Mouse (Mus musculus) left cerebral cortex, adult 9 months (tissue): ENCODE data around the gene Pcsk6.
A peak's percentile ranks its signal among the peaks of the same experiment; 100 is the strongest.

Experiments
- DNase-seq, 2 experiments: peaks; one replicate each; pipeline ENCODE4 v3.0.0; 2022; ENCODE audit warnings: low spot score in 2 of 2

The Pcsk6 gene

GRCm38 (mm10) chr7:65940988-65941387, 79.5 kb downstream of the Pcsk6 start:
- DNase-seq, result no peak

DNA sequence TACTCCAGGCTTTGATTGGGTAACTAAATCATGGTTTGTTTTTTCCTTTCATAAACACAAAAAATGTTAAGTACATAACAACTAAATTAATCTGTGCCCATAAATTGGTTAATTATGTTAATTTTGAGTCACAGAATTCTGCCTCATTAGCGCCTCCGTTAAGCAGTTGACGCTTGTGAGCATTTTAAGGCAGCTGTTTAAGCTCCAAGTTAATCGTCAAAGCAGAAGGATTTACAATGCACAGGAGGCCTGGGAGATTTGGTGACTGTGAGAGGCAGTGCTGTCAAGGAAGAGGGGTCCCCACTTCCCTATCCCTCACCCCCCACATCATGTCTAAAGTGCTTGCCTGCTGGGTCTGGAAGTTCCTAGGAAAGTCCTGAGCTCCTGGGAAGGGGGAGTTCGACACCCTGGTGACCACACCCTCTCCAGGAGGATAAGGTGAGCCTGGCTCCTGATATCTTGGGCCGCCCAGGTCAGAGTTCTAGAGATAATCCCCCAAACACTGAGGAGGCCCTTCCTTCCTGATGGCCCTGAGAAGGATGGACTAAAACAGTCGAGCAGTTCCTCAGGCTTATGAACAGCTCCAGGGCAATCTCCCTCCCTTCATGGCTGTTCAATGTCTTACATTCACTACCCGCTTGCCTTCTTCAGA, 83.9 kb downstream of the Pcsk6 start:
- no peak for DNase-seq

DNA sequence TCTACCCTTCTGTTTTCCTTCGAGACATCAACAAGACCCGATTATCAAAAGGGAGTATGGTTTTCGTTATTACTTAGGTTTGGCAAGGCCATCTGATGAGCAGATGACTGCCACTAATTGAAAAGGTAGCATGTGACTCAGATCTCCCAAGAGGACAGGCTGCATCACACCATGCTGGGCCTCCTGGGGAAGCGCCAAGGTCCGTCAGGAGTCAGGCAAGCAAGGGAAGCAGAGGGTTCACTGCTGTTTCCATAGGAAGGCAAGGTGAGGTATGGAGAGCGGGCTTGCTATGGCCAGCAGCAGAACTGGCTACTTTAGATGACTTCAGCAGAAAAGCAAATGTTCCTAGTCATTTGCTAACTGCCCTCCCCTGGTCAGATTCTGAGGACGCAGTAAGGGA, 84.9 kb downstream of the Pcsk6 start:
- DNase-seq, result no peak

DNA sequence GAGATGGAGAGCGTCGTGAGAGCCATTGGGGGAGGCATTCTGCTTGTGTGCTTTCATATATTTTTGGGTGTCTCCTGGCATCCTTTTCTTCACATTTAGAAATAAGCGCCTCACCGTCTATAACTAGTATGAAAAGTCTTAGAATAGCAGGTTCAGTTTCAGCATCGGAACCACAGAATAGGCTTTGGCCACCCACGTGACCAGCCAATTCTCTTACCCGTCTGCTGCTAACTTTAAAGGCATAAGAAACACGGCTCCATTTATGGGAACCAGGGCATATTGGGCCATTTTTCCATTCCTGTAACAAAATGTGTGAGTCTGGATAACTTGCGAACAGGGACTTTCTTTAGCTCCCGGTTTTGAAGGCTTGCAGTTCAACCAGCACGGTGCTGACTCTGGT, 87.4 kb downstream of the Pcsk6 start:
- DNase-seq, result no peak

DNA sequence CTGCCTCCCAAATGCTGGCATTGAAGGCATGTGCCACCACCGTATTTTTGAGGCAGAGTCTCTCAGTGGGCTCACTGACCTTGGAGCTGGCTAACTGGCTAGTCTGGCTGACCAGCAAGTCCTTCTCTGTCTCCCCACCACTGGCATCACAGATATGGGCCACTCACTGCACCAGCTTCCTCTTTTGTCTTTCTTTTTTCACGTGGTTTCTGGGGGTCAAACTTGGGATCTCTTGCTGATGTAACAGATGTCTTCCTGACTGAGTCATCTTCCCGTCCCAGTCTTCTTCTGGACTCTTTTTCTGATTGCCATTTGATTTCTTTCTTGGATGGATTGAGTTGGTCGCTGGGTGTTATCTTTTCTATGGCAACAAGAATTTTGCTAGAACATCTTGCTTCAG, 93.0 kb downstream of the Pcsk6 start:
- no peak for DNase-seq

DNA sequence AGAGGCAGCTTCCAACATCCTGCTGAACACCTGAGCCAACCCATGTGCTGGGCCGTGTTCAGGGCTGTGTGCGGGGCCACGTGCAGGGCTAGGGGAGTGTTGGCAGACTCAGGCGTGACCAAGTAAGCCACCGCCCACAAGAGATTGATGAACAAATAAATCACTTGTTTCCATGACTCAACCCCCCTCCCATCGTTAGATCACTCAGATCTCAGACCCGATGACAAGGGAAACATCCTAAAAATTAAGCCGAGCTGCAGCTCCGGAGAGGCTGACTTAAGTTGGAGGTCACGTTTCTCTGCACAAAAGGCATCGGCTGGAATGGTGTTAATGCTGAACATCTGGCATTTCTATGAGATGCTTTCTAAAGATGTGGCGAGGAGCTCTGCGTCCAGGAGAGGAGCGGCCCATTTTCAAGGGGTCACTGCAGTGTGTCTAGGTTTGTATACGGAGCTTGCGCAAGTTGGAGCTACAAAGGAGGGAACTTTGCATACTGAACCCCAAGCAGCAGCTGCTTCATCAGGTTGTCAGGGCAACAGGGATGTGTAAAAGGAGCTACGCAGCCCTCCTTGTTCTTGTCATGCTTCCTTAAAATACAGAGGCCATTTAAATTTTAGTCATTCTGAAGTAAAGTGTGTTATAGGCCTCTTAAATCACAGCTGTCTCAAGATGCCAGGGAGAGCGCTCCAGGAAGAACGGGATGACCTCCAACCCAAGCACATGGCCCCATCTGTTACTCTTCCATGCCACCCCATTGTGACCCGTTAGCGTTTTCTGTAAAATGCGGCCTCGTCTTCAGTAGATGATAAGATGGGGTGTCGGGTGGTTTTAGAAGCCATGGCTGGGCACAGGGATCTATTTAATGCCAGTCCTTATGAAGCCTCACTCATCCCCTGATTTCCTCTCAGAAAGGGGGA, 94.0 kb downstream of the Pcsk6 start:
- DNase-seq, result peak in 1 of 2 experiments; percentile 36

DNA sequence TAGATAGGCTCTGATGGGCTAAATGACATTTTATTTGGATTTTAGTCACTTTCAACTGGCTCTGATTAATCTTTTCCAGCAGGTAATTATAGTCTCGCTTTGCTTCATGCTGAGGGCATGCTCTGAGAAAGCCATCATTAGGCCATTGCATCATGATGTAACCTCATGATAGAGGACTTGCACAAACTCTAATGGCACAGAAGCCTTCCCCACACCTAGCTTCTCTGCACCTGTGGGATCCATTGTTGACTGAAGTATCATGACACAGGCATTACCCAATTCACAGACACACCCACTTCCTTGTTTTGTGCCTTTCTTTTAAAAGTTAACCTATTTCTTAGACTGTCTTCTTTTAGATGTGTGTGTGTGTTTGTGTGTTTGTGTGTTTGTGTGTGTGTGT, 95.7 kb downstream of the Pcsk6 start:
- DNase-seq, result no peak

DNA sequence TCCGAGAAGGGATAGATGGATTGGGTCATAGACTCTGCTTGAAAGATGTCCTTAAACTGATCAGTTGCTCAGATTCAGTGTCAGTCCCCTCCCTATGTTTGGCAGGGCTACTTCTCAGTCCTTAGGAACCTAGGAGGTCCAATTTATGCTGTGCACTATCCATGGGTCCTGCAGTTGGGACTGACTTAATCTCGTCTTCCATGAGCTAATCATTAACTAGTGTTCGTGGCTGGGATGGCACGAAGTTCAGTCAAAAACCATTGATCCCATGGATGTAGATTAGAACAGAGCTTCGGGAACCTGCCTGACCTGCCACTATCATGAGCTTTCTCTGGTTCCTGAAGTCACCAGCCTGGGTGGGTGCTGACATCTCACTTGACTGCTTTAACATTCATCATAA, 96.6 kb downstream of the Pcsk6 start:
- DNase-seq, result no peak

DNA sequence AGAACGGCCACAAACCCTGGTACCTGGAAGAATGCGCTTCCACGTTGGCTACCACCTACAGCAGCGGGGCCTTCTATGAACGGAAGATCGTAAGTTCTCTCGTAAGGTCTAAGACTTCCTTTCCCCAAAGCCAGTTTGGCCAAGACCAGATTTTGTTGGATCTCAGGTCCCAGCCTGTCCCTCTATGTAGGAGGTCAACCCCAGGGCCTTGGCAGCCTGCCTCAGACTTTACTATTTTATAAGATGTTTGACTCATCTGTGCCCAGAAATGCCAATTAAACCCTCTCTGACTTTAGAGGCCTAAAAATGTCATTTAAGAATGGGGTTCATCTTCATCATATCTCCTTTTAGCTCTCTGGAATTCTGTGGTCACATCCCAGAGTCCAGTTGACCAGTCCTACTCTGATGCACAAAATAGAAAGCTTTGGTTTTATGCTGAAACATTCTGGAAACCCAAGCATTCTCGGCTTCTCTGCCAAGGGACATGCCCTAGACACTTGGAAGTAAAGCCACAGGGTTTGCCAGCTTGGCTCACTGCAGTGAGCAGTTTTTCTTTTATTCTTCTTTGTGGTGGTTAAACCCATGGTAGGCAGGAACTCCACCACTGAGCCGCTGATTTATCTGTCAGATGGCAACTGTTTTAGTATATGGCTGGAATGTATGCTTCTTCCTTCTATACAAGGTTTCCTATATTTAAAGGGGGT, 97.8 kb downstream of the Pcsk6 start:
- DNase-seq, result no peak

DNA sequence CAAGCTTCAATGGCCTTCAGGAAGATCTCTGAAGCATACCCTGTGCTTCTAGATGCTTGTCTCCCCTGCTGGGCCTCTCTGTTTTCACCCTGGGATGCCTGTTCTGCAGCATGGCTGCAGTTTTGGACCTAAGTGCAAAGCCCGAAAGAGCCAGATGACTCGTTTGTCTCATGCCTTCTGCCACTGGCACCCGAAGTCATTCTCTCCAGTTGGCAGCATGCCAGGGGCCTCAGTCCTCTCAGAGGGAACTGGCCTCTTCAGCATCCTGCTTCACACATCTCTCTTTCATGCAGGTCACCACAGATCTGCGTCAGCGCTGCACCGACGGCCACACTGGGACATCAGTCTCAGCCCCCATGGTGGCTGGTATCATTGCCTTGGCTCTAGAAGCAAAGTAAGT, 101.1 kb downstream of the Pcsk6 start:
- DNase-seq, result no peak

GRCm38 (mm10) chr7:65964398-65964797, 102.9 kb downstream of the Pcsk6 start:
- DNase-seq, result no peak

DNA sequence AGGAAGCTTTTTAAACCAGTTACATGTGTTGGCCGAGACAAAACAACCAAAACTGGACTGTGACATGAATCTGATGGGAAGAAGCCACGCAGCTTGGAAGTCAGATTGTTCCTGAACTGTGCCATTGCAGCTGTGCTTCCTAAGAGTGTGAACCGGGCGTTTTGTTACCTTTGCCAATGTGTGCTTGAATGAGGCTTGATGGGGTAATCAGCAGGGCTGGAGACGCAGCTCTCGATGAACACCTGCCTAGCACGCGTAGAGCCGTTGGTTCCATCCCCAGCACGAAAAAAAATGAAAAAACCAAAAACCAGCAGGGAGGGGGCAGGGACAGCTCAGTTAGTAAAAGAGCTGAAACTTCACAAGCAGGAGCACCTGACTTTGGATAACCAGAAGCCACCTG, 109.8 kb downstream of the Pcsk6 start:
- no peak for DNase-seq

DNA sequence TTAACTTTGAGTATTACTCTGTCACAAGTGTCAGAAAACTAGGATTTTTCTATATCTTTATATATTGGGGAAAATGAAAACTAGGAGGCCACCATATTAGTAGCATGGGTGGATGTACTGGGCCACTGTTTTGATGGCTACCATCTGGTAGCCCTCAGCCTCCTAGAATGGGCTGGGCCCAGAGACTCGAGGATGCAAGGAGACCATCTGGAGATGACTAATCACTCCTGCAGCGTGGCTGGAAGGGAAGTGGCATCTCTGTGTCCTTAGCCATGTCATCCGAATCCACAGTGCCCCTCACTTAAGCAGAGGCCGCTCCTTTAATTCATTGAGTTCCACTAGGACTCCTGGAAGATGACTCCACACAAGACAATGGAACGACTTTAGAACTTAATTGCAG, 115.8 kb downstream of the Pcsk6 start:
- DNase-seq, result no peak

- DNase-seq, result no peak
These were observed 116.4 kb downstream of the Pcsk6 start for GRCm38 (mm10) chr7:65977977-65978376.

DNA sequence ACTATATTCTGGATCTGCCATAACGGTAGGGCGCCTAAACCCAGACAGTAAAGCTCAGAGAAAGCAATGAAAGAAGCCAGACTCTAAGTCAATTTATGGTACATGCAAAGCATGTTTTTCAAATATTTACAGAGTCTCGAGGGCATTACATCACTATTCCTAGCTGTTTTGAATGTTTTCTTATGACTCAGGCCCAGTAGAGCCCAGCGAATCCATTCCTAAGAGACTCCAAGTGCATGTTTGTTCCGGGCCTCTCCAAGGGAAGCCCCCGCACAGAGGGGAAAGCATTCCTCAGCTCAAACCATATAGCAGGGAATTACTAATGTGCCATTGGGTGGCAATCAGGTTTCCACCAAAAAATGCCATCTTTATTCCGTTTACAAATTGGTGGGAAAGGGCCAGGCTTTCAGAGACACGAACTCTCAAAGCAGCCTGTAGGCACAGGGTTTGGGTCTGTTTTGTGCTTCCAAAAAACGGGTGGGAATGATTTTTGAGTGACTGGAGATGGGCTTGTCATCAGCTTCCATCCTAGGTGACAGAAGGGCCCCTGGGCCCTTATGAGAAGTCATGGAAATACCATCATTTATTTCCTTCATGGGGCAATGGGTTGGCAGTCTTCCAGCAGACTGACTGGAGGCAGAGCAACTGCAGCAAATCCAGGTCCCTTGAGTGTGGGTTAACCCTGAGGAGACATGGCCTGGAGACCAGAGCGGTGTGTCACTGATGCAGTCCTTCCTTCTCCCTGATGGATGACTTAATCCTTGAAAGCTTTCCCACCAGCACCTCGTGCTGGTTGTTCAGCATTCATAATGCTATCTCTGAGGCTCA, 117.7 kb downstream of the Pcsk6 start:
- no peak for DNase-seq

GRCm38 (mm10) chr7:65980000-65980399, 118.5 kb downstream of the Pcsk6 start:
- DNase-seq, result no peak

DNA sequence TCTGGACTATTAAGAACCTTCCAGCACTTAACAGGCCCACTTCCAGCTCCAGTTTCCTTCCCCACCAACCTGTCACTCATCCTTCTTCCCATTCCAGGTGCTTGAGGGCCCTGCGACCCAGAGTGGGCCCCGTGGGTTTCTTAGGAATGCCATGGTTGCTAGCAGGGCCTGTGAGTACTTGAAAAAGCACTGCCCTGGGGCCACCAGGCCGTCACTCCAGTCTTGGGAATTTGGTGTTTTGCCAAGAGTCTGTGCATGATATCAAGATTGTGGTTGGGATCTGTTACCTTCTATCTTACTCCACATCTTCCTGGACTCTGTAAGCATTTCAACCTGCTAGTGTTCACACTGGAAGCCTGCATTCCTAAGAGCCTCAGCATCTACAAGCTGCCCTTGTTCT, 120.5 kb downstream of the Pcsk6 start:
- DNase-seq, result no peak

- no peak for DNase-seq
These were observed 126.7 kb downstream of the Pcsk6 start for GRCm38 (mm10) chr7:65988249-65988648.

DNA sequence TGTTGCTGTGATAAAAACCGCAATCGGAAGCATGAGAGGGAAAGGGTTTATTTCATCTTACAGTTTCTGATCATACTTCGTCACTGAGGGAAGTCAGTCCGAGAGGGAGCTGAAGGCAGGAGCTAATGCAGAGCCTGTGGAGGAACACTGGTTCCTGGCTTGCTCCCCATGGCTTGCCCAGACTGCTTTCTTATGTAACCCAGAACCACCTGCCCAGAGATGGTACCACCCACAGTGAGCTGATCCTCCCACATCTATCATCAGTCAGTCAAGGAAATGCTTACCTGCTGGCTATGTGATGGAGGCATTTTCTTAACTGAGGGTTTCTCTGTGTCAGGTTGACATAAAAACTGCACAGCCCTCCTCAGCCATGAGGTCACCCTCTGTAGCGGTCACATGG, 127.2 kb downstream of the Pcsk6 start:
- DNase-seq, result peak in 1 of 2 experiments; percentile 3

DNA sequence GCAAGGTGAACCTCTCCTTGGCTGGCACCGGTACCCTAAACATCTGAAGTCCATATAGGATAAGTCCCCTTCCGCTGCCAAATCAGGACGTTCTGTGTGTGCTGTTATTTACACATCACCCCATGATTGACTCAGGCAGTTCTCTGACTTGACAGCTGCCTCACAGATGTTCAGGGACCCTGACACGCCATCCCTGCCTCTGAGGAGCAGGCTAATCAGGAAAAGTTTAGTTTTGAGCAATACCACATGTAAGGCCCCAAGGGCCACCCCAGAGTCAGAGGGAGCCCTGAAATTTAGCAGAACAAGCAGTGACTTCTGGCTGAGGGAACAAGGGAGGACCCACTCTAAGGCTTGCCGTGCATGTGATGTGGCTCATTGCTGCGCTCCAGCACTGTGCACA, 130.8 kb downstream of the Pcsk6 start:
- no peak for DNase-seq

- DNase-seq, result no peak
These were observed 131.9 kb downstream of the Pcsk6 start for GRCm38 (mm10) chr7:65993410-65993809.
